Mouse (Mus musculus) kidney, postnatal 4 days (tissue): ENCODE results near the gene Tor1aip2.

ENCODE experiments used
- DNase-seq, 2 experiments: peaks; one replicate each; pipeline ENCODE4 v3.0.0; 2021; ENCODE audit warnings: mixed read lengths in 2 of 2

The Tor1aip2 gene

DNA sequence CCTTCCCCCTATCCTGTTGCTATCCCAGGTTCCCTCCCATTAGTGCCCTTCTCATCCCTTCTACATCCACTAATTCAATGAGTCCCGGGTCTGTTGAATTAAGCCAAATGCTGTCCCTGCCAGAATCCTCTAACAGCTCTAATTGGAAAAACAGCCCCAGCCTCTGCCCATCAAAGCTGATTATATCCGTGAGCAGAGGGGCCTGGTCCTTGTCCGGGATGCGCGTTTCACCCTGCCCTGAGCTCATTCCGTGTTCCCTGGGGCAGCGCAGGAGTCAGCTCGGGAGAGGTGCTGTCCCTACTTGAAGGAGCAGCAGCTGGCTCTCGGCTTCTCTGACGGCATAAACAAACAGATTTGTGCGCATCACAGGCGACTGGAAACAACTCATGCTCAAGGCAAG, 76.5 kb downstream of the Tor1aip2 start:
- peak in 1 of 2 experiments; percentile 13 for DNase-seq

DNA sequence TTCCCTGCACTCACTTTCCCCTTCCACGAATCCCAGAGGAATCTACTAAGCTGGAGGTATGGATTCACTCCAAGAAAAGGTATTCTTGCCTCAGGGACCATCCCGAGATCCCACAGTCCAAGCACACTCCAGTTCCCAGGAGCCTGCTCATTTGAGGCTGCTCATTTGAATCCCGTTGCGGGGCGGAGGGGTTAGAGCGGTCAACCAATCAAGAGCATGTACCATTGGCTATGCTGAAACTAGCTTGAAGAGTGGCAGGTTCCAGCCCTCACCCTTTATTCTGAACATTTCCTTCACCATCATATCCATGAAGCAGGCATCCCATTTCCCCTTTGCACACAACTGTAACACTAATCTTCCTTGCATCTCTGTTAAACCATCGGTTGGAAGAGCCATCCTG, 76.9 kb downstream of the Tor1aip2 start:
- no peak for DNase-seq

DNA sequence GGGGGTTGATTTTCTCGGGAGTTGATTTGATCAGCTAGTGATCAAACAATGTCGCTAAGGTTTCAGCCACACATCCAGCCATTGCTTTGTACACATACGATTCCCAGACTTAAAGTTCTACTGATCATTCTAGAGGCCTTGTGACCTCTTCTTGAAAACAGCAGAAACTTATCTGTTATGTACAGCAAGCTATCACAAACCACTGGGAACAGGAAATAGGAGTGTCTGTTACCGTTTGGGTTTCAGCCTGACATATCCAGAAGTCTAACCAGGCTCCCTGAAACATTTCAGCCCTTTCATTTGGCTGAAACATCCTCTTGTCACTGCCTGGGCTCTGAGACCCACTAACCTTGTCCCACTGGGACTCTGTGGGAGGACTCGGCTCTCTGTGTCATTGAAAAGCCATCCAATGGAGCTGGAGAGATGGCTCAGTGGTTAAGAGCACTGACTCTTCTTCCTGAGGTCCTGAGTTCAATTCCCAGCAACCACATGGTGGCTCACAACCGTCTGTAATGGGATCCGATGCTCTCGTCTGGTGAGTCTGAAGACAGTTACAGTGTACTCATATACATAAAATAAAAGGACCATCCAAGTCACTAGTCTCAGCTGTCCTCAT, 78.8 kb downstream of the Tor1aip2 start:
- no peak for DNase-seq

DNA sequence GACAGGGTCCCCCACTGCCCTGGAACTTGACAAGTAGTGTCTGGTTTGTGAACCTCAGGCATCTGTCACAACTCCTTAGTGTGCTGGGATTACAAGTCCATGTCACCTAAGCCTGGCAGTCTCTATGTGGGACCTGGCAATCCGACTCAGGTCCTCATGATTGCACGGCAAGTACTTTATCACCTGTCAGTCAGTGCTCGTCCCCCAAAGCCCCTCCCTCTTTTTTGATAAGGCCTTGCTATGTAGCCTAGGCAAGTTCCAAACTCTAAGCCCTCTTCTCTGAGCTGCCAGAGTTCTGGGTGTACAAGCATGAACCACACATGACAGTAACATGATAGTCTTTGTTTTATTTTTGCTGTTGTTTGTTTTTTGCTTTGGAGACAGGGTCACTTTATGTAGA, 81.6 kb downstream of the Tor1aip2 start:
- no peak for DNase-seq
